Mouse (Mus musculus): ENCODE data around the gene Gtf3c5. TPM values are rescaled to one million over a fixed set of nuclear protein-coding genes. Genes with fewer than 3 reads are reported as not detected.

The Gtf3c5 gene
- polyA plus RNA-seq (2015; fragmentation: Nextera tagmentation; extraction: Ambion mirVana) = 45.9 and 47.7 TPM in 2 replicates

GRCm38 (mm10) chr2:28583651-28584050 is at the start of gene Gtf3c5:
Gtf3c5 (minus strand) TSS chr2:28583751.
- Histone ChIP-seq H3K4me3 (replicated peaks) (peak within 1 kb of the TSS; percentile 77), H3K27me3 (no peaks in the 10 kb centered on the region), H3K4me1 (peaks cover 22% of the 10 kb centered on the region), H3K36me3 (peaks cover 23% of the 10 kb centered on the region), H3K4me2 (replicated peaks) (peak within 1 kb of the TSS; percentile 63), H3K27ac (replicated peaks) (peak within 1 kb of the TSS; percentile 97), H3K9me3 (replicated peaks) (no peaks in the 10 kb centered on the region), H3K9ac (peak within 1 kb of the TSS; percentile 69)
- 73% methylated on average over 9 of the region's 9 CpGs for WGBS
- ATAC-seq (ENCODE audit: insufficient number of reproducible peaks, low FRiP score, low TSS enrichment, low read depth) = no peak

GRCm38 (mm10) chr2:28633136-28633535 is 49.6 kb upstream of the Gtf3c5 start:
- Histone ChIP-seq H3K4me3 (replicated peaks) (no peak overlapping the region), H3K4me1 (peaks cover 2% of the 10 kb centered on the region; the same call in 1 of the 2 replicates), H3K9ac (no peak overlapping the region), H3K4me2 (replicated peaks) (no peak overlapping the region), H3K27ac (replicated peaks) (no peak overlapping the region), H3K9me3 (replicated peaks) (no peaks in the 10 kb centered on the region), H3K36me3 (no peaks in the 10 kb centered on the region), H3K27me3 (no peaks in the 10 kb centered on the region)
- 46% methylated on average over 4 of the region's 4 CpGs for WGBS
- no peak for ATAC-seq (ENCODE audit: insufficient number of reproducible peaks, low FRiP score, low TSS enrichment, low read depth)

GRCm38 (mm10) chr2:28632626-28633025 is 49.1 kb upstream of the Gtf3c5 start:
- ATAC-seq (ENCODE audit: insufficient number of reproducible peaks, low FRiP score, low TSS enrichment, low read depth) = no peak
- H3K27ac ChIP-seq (replicated peaks) = no peak overlapping the region
- 64% methylated on average over 1 of the region's 1 CpGs for WGBS
- no peak overlapping the region for H3K9ac ChIP-seq
- H3K4me1 ChIP-seq = no peaks in the 10 kb centered on the region
- no peak overlapping the region for H3K4me3 ChIP-seq (replicated peaks)
- no peaks in the 10 kb centered on the region for H3K9me3 ChIP-seq (replicated peaks)
- H3K36me3 ChIP-seq = no peaks in the 10 kb centered on the region
- H3K4me2 ChIP-seq (replicated peaks) = no peak overlapping the region
- no peaks in the 10 kb centered on the region for H3K27me3 ChIP-seq

GRCm38 (mm10) chr2:28629911-28630381 is 46.4 kb upstream of the Gtf3c5 start:
- no peaks in the 10 kb centered on the region for H3K9me3 ChIP-seq (replicated peaks)
- H3K4me3 ChIP-seq (replicated peaks) = no peak overlapping the region
- no peaks in the 10 kb centered on the region for H3K4me1 ChIP-seq
- H3K36me3 ChIP-seq = no peaks in the 10 kb centered on the region
- no peak overlapping the region for H3K9ac ChIP-seq
- WGBS = 32% methylated on average over 4 of the region's 4 CpGs
- no peak overlapping the region for H3K27ac ChIP-seq (replicated peaks)
- no peaks in the 10 kb centered on the region for H3K27me3 ChIP-seq
- no peak for ATAC-seq (ENCODE audit: insufficient number of reproducible peaks, low FRiP score, low TSS enrichment, low read depth)
- no peak overlapping the region for H3K4me2 ChIP-seq (replicated peaks)

GRCm38 (mm10) chr2:28628053-28628452 is 44.5 kb upstream of the Gtf3c5 start:
- H3K4me1 ChIP-seq = no peaks in the 10 kb centered on the region
- H3K9ac ChIP-seq = no peak overlapping the region
- WGBS = 48% methylated on average over 2 of the region's 2 CpGs
- no peaks in the 10 kb centered on the region for H3K27me3 ChIP-seq
- no peak overlapping the region for H3K4me3 ChIP-seq (replicated peaks)
- no peak for ATAC-seq (ENCODE audit: insufficient number of reproducible peaks, low FRiP score, low TSS enrichment, low read depth)
- no peaks in the 10 kb centered on the region for H3K9me3 ChIP-seq (replicated peaks)
- no peaks in the 10 kb centered on the region for H3K36me3 ChIP-seq
- H3K4me2 ChIP-seq (replicated peaks) = no peak overlapping the region
- no peak overlapping the region for H3K27ac ChIP-seq (replicated peaks)

GRCm38 (mm10) chr2:28626038-28626437 is 42.5 kb upstream of the Gtf3c5 start:
- no peak overlapping the region for H3K9ac ChIP-seq
- 72% methylated on average over 3 of the region's 3 CpGs for WGBS
- H3K27ac ChIP-seq (replicated peaks) = no peak overlapping the region
- H3K9me3 ChIP-seq (replicated peaks) = no peaks in the 10 kb centered on the region
- H3K4me3 ChIP-seq (replicated peaks) = no peak overlapping the region
- H3K36me3 ChIP-seq = no peaks in the 10 kb centered on the region
- peaks cover 12% of the 10 kb centered on the region for H3K27me3 ChIP-seq
- no peak for ATAC-seq (ENCODE audit: insufficient number of reproducible peaks, low FRiP score, low TSS enrichment, low read depth)
- H3K4me1 ChIP-seq = no peaks in the 10 kb centered on the region
- no peak overlapping the region for H3K4me2 ChIP-seq (replicated peaks)

GRCm38 (mm10) chr2:28624870-28625269 is 41.3 kb upstream of the Gtf3c5 start:
- Histone ChIP-seq H3K4me3 (replicated peaks) (no peak overlapping the region), H3K27ac (replicated peaks) (no peak overlapping the region), H3K9me3 (replicated peaks) (no peaks in the 10 kb centered on the region), H3K36me3 (no peaks in the 10 kb centered on the region), H3K4me2 (replicated peaks) (no peak overlapping the region), H3K9ac (no peak overlapping the region), H3K4me1 (no peaks in the 10 kb centered on the region), H3K27me3 (peaks cover 18% of the 10 kb centered on the region)
- no peak for ATAC-seq (ENCODE audit: insufficient number of reproducible peaks, low FRiP score, low TSS enrichment, low read depth)
- WGBS = 85% methylated on average over 3 of the region's 3 CpGs

- Histone ChIP-seq H3K27me3 (peaks cover 18% of the 10 kb centered on the region), H3K4me1 (no peaks in the 10 kb centered on the region), H3K27ac (replicated peaks) (no peak overlapping the region), H3K9ac (no peak overlapping the region), H3K36me3 (no peaks in the 10 kb centered on the region), H3K4me3 (replicated peaks) (no peak overlapping the region), H3K9me3 (replicated peaks) (no peaks in the 10 kb centered on the region), H3K4me2 (replicated peaks) (no peak overlapping the region)
- WGBS = 19% methylated on average over 10 of the region's 10 CpGs
- no peak for ATAC-seq (ENCODE audit: insufficient number of reproducible peaks, low FRiP score, low TSS enrichment, low read depth)
Observed at GRCm38 (mm10) chr2:28622521-28623124, 39.1 kb upstream of the Gtf3c5 start.

GRCm38 (mm10) chr2:28621664-28622171 is 38.2 kb upstream of the Gtf3c5 start, which contains the start of gene Gfi1b:
Gfi1b (minus strand) TSS chr2:28621982.
- Histone ChIP-seq H3K4me1 (no peaks in the 10 kb centered on the region), H3K4me3 (replicated peaks) (no peak within 1 kb of the TSS), H3K27me3 (peaks cover 18% of the 10 kb centered on the region), H3K4me2 (replicated peaks) (no peak within 1 kb of the TSS), H3K36me3 (no peaks in the 10 kb centered on the region), H3K27ac (replicated peaks) (no peak within 1 kb of the TSS), H3K9ac (no peak within 1 kb of the TSS), H3K9me3 (replicated peaks) (no peaks in the 10 kb centered on the region)
- ATAC-seq (ENCODE audit: insufficient number of reproducible peaks, low FRiP score, low TSS enrichment, low read depth) = no peak
- WGBS = 6% methylated on average over 16 of the region's 16 CpGs

- peaks cover 18% of the 10 kb centered on the region for H3K27me3 ChIP-seq
- H3K27ac ChIP-seq (replicated peaks) = no peak overlapping the region
- 24% methylated on average over 2 of the region's 2 CpGs for WGBS
- no peak overlapping the region for H3K9ac ChIP-seq
- no peak overlapping the region for H3K4me2 ChIP-seq (replicated peaks)
- no peak overlapping the region for H3K4me3 ChIP-seq (replicated peaks)
- H3K36me3 ChIP-seq = no peaks in the 10 kb centered on the region
- H3K4me1 ChIP-seq = no peaks in the 10 kb centered on the region
- ATAC-seq (ENCODE audit: insufficient number of reproducible peaks, low FRiP score, low TSS enrichment, low read depth) = no peak
- no peaks in the 10 kb centered on the region for H3K9me3 ChIP-seq (replicated peaks)
Observed at GRCm38 (mm10) chr2:28621111-28621510, 37.6 kb upstream of the Gtf3c5 start.

- no peak overlapping the region for H3K9ac ChIP-seq
- no peak for ATAC-seq (ENCODE audit: insufficient number of reproducible peaks, low FRiP score, low TSS enrichment, low read depth)
- 61% methylated on average over 10 of the region's 10 CpGs for WGBS
- H3K4me2 ChIP-seq (replicated peaks) = no peak overlapping the region
- H3K9me3 ChIP-seq (replicated peaks) = no peaks in the 10 kb centered on the region
- no peak overlapping the region for H3K27ac ChIP-seq (replicated peaks)
- H3K4me3 ChIP-seq (replicated peaks) = no peak overlapping the region
- no peaks in the 10 kb centered on the region for H3K36me3 ChIP-seq
- H3K4me1 ChIP-seq = no peaks in the 10 kb centered on the region
- peaks cover 18% of the 10 kb centered on the region for H3K27me3 ChIP-seq
Observed at GRCm38 (mm10) chr2:28620522-28620921, 37.0 kb upstream of the Gtf3c5 start.

- no peaks in the 10 kb centered on the region for H3K36me3 ChIP-seq
- H3K27me3 ChIP-seq = peaks cover 18% of the 10 kb centered on the region
Observed at GRCm38 (mm10) chr2:28619369-28619768, 35.8 kb upstream of the Gtf3c5 start.

More at GRCm38 (mm10) chr2:28619369-28619768, 35.8 kb upstream of the Gtf3c5 start:
- no peak overlapping the region for H3K27ac ChIP-seq (replicated peaks)
- H3K4me3 ChIP-seq (replicated peaks) = no peak overlapping the region
- 78% methylated on average over 6 of the region's 6 CpGs for WGBS
- H3K9me3 ChIP-seq (replicated peaks) = no peaks in the 10 kb centered on the region
- ATAC-seq (ENCODE audit: insufficient number of reproducible peaks, low FRiP score, low TSS enrichment, low read depth) = no peak
- no peak overlapping the region for H3K4me2 ChIP-seq (replicated peaks)
- no peaks in the 10 kb centered on the region for H3K4me1 ChIP-seq
- H3K9ac ChIP-seq = no peak overlapping the region
